Mouse (Mus musculus): ENCODE results near the gene Mettl14. TPM values are rescaled to one million over a fixed set of nuclear protein-coding genes. Genes with fewer than 3 reads are reported as not detected.

Mettl14 gene
- polyA plus RNA-seq, 1 experiment from 2014 or later, result 26.6 TPM

GRCm38 (mm10) chr3:123334947-123335346 is 51.0 kb downstream of the Mettl14 start:
- Histone ChIP-seq H3K4me2 (no peak overlapping the region; the same call in 1 of the 2 replicates), H3K27ac (peak overlapping the region; percentile 41), H3K4me1 (peaks cover 40% of the 10 kb centered on the region), H3K9me3 (no peaks in the 10 kb centered on the region), H3K36me3 (0 out of 2 replicates have a peak, but pooled peaks cover 7% of the 10 kb centered on the region), H3K27me3 (0 out of 2 replicates have a peak, but pooled peaks cover 4% of the 10 kb centered on the region), H3K9ac (no peak overlapping the region), H3K4me3 (no peak overlapping the region)
- ATAC-seq (ENCODE audit: borderline replicate concordance, extremely low read depth, low FRiP score, low TSS enrichment), result peak; percentile 77; the same call in 1 of the 2 replicates
- 32% methylated on average over 7 of the region's 7 CpGs for WGBS

DNA sequence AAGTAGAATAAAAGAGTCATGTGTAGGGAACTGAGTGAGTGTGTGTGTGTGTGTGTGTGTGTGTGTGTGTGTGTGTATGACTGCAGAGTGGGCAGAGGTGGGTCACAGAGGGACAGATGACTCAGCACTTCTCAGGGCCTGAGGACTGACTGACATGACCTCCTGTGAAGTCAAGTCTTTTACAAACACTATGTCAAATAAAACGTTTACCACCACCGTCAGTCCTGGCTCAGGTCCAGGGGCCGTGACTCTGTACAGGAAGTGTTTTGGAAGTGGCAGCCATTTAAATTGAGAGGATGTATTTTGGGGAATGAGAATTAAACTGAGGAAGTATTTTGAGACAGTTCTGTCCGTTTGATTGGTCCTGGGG is 52.9 kb downstream of the Mettl14 start:
- Histone ChIP-seq H3K4me3 (no peak overlapping the region), H3K27ac (no peak overlapping the region), H3K36me3 (0 out of 2 replicates have a peak, but pooled peaks cover 4% of the 10 kb centered on the region), H3K27me3 (0 out of 2 replicates have a peak, but pooled peaks cover 4% of the 10 kb centered on the region), H3K9me3 (no peaks in the 10 kb centered on the region), H3K4me2 (no peak overlapping the region), H3K4me1 (peaks cover 43% of the 10 kb centered on the region), H3K9ac (no peak overlapping the region)
- 5% methylated on average over 4 of the region's 4 CpGs for WGBS
- peak; percentile 10; the same call in 1 of the 2 replicates for ATAC-seq (ENCODE audit: borderline replicate concordance, extremely low read depth, low FRiP score, low TSS enrichment)

- H3K4me2 ChIP-seq, result no peak overlapping the region
- ATAC-seq (ENCODE audit: borderline replicate concordance, extremely low read depth, low FRiP score, low TSS enrichment), result peak; percentile 4; the same call in 1 of the 2 replicates
- H3K4me1 ChIP-seq, result peaks cover 43% of the 10 kb centered on the region
- H3K27ac ChIP-seq, result no peak overlapping the region
- 0 out of 2 replicates have a peak, but pooled peaks cover 2% of the 10 kb centered on the region for H3K27me3 ChIP-seq
- 54% methylated on average over 2 of the region's 2 CpGs for WGBS
- H3K4me3 ChIP-seq, result no peak overlapping the region
- no peak overlapping the region for H3K9ac ChIP-seq
- peaks cover 4% of the 10 kb centered on the region; the same call in 1 of the 2 replicates for H3K36me3 ChIP-seq
- no peaks in the 10 kb centered on the region for H3K9me3 ChIP-seq
Observed at GRCm38 (mm10) chr3:123332330-123333054, 53.4 kb downstream of the Mettl14 start.

GRCm38 (mm10) chr3:123330221-123330620 is 55.7 kb downstream of the Mettl14 start:
- Histone ChIP-seq H3K27me3 (no peaks in the 10 kb centered on the region), H3K9ac (no peak overlapping the region), H3K36me3 (peaks cover 5% of the 10 kb centered on the region; the same call in 1 of the 2 replicates), H3K4me2 (no peak overlapping the region), H3K4me1 (peaks cover 32% of the 10 kb centered on the region), H3K27ac (no peak overlapping the region), H3K4me3 (no peak overlapping the region), H3K9me3 (no peaks in the 10 kb centered on the region)
- WGBS, result 53% methylated on average over 4 of the region's 4 CpGs
- no peak for ATAC-seq (ENCODE audit: borderline replicate concordance, extremely low read depth, low FRiP score, low TSS enrichment)

- Histone ChIP-seq H3K9me3 (no peaks in the 10 kb centered on the region), H3K27me3 (no peaks in the 10 kb centered on the region), H3K9ac (no peak overlapping the region), H3K4me2 (no peak overlapping the region), H3K27ac (peak overlapping the region; percentile 57), H3K36me3 (peaks cover 5% of the 10 kb centered on the region; the same call in 1 of the 2 replicates), H3K4me1 (peaks cover 27% of the 10 kb centered on the region), H3K4me3 (no peak overlapping the region)
- 36% methylated on average over 6 of the region's 6 CpGs for WGBS
- ATAC-seq (ENCODE audit: borderline replicate concordance, extremely low read depth, low FRiP score, low TSS enrichment), result peak; percentile 47; the same call in 1 of the 2 replicates
Observed at GRCm38 (mm10) chr3:123329251-123329650, 56.7 kb downstream of the Mettl14 start.

DNA sequence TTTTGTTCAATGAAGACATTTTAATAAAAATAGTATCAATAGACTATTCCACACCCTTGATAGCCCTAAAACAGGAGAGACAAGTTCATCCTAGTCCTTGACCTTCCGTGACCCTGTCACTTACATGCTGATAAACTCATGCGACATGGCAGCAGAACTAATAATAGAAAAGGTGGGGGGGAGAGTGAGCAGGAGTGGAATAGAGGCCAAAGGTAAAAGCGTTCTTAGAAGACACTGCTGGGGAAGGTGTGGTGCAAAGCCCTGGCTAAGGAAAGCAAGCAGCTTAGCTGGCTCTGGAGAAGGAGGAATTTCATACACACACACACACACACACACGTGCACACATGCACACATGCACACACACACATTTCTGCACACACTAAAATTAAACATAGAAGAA is 61.6 kb downstream of the Mettl14 start:
- Histone ChIP-seq H3K4me3 (no peak overlapping the region), H3K27me3 (no peaks in the 10 kb centered on the region), H3K4me1 (peaks cover 7% of the 10 kb centered on the region; the same call in 1 of the 2 replicates), H3K27ac (no peak overlapping the region), H3K9ac (no peak overlapping the region), H3K9me3 (no peaks in the 10 kb centered on the region), H3K36me3 (peaks cover 5% of the 10 kb centered on the region; the same call in 1 of the 2 replicates), H3K4me2 (no peak overlapping the region)
- no peak for ATAC-seq (ENCODE audit: borderline replicate concordance, extremely low read depth, low FRiP score, low TSS enrichment)
- 39% methylated on average over 4 of the region's 4 CpGs for WGBS

GRCm38 (mm10) chr3:123322147-123322546 is 63.8 kb downstream of the Mettl14 start:
- no peaks in the 10 kb centered on the region for H3K9me3 ChIP-seq
- no peaks in the 10 kb centered on the region for H3K27me3 ChIP-seq
- no peak overlapping the region for H3K9ac ChIP-seq
- 0 out of 2 replicates have a peak, but pooled peaks cover 5% of the 10 kb centered on the region for H3K4me1 ChIP-seq
- H3K27ac ChIP-seq, result no peak overlapping the region
- no peak overlapping the region for H3K4me2 ChIP-seq
- H3K4me3 ChIP-seq, result no peak overlapping the region
- ATAC-seq (ENCODE audit: borderline replicate concordance, extremely low read depth, low FRiP score, low TSS enrichment), result no peak
- WGBS, result 47% methylated on average over 1 of the region's 1 CpGs
- 0 out of 2 replicates have a peak, but pooled peaks cover 6% of the 10 kb centered on the region for H3K36me3 ChIP-seq

DNA sequence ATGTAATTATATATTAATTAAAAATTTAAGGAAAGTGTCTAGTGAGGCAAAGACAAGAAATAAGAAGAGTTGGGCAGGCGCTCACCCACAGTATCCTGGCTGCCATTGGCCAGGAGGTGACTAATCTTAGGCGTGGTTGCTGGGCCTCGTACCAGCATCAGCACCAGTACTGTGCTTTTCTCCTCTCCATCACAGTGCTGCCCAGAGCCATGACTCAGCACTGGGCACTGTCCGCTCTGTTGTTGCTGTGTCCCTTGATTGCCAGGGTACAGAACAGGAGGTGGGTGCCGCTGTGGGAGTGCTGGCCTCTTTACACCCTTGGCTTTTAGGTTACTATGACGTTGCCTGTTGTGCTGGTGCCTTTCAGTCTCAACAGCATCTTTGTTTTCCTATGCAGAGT is 64.3 kb downstream of the Mettl14 start:
- H3K4me1 ChIP-seq, result 0 out of 2 replicates have a peak, but pooled peaks cover 5% of the 10 kb centered on the region
- H3K4me2 ChIP-seq, result no peak overlapping the region
- no peaks in the 10 kb centered on the region for H3K27me3 ChIP-seq
- H3K36me3 ChIP-seq, result 0 out of 2 replicates have a peak, but pooled peaks cover 5% of the 10 kb centered on the region
- H3K27ac ChIP-seq, result no peak overlapping the region
- no peaks in the 10 kb centered on the region for H3K9me3 ChIP-seq
- no peak overlapping the region for H3K9ac ChIP-seq
- no peak for ATAC-seq (ENCODE audit: borderline replicate concordance, extremely low read depth, low FRiP score, low TSS enrichment)
- H3K4me3 ChIP-seq, result no peak overlapping the region
- 84% methylated on average over 6 of the region's 6 CpGs for WGBS

- Histone ChIP-seq H3K9me3 (no peaks in the 10 kb centered on the region), H3K4me2 (no peak overlapping the region), H3K27me3 (no peaks in the 10 kb centered on the region), H3K9ac (no peak overlapping the region), H3K36me3 (0 out of 2 replicates have a peak, but pooled peaks cover 5% of the 10 kb centered on the region), H3K4me1 (0 out of 2 replicates have a peak, but pooled peaks cover 5% of the 10 kb centered on the region), H3K27ac (no peak overlapping the region), H3K4me3 (no peak overlapping the region)
- 76% methylated on average over 9 of the region's 9 CpGs for WGBS
- no peak for ATAC-seq (ENCODE audit: borderline replicate concordance, extremely low read depth, low FRiP score, low TSS enrichment)
Observed at GRCm38 (mm10) chr3:123320341-123320740, 65.6 kb downstream of the Mettl14 start.

Other genes starting within 250 kb of the Mettl14 start
- gene Synpo2, start 150.0 kb downstream of the Mettl14 start, polyA plus RNA-seq (2015; fragmentation: Nextera tagmentation; extraction: Ambion mirVana), result 11.3 and 12.2 TPM in 2 replicates
- 67.2 and 75.2 TPM in 2 replicates for gene Sec24d, start 118.7 kb downstream of the Mettl14 start, polyA plus RNA-seq (2015; fragmentation: Nextera tagmentation; extraction: Ambion mirVana)
- gene Prss12, start 60.8 kb upstream of the Mettl14 start, polyA plus RNA-seq (2015; fragmentation: Nextera tagmentation; extraction: Ambion mirVana), result 18.7 and 20.8 TPM in 2 replicates

Data from lung, embryonic 15.5 days (tissue).